Mouse (Mus musculus) cerebellum, adult 9-11 months (tissue): ENCODE data around the gene Gm20521.
"Not testable (repeated sequence)": the region's sequence is repeated elsewhere in the genome, so short reads cannot be mapped to it uniquely, and the experiment has no call there.

Experiments
- DNase-seq: peaks from one replicate; pipeline ENCODE4 v3.0.0; 2022

The Gm20521 gene

GRCm38 (mm10) chr14:54937361-54938182, 54.3 kb downstream of the Gm20521 start:
- DNase-seq = no peak

- no peak for DNase-seq
Measured at GRCm38 (mm10) chr14:54938431-54939219, 55.4 kb downstream of the Gm20521 start.

GRCm38 (mm10) chr14:54939434-54940175, 56.4 kb downstream of the Gm20521 start:
- DNase-seq = peak; percentile 53

GRCm38 (mm10) chr14:54940176-54940530, 56.9 kb downstream of the Gm20521 start:
- DNase-seq = no peak

- DNase-seq = no peak
Measured at GRCm38 (mm10) chr14:54941024-54941978, 58.1 kb downstream of the Gm20521 start.

GRCm38 (mm10) chr14:54942479-54942878, 59.2 kb downstream of the Gm20521 start:
- no peak for DNase-seq

GRCm38 (mm10) chr14:54943971-54944370, 60.7 kb downstream of the Gm20521 start:
- no peak for DNase-seq

- DNase-seq = no peak
Measured at GRCm38 (mm10) chr14:54944939-54945338, 61.7 kb downstream of the Gm20521 start.

GRCm38 (mm10) chr14:54945975-54946704, 62.9 kb downstream of the Gm20521 start:
- DNase-seq = no peak

- not testable (repeated sequence) for DNase-seq
Measured at GRCm38 (mm10) chr14:54947008-54947407, 63.8 kb downstream of the Gm20521 start.
